Mouse (Mus musculus): ENCODE data around the gene Mpp6. TPM values are rescaled to one million over a fixed set of nuclear protein-coding genes. Genes with fewer than 3 reads are reported as not detected.
A peak's percentile ranks its signal among the peaks of the same experiment; 100 is the strongest.

Gene Mpp6
- polyA plus RNA-seq, 1 experiment = 41.7 TPM

- Histone ChIP-seq H3K4me3 (replicated peaks; ENCODE audit: control insufficient read depth, low read depth, low read length) (no peak overlapping the region), H3K27ac (ENCODE audit: control insufficient read depth, insufficient read depth, low read depth, low read length, poor library complexity) (no peak overlapping the region; the same call in 1 of the 2 replicates), H3K4me1 (ENCODE audit: control insufficient read depth, insufficient read depth, low read length) (peaks cover 2% of the 10 kb centered on the region; the same call in 1 of the 2 replicates)
- WGBS = 45% methylated on average over 6 of the region's 6 CpGs
- TF ChIP-seq CTCF (IDR thresholded peaks at IDR 0.05; ENCODE audit: control insufficient read depth, insufficient read depth, low read length) (no peak), POLR2A (IDR thresholded peaks at IDR 0.05; ENCODE audit: borderline replicate concordance, control insufficient read depth, low read depth, low read length) (no peak)
These were observed 109.0 kb downstream of the Mpp6 start for GRCm38 (mm10) chr6:50219066-50219465.

GRCm38 (mm10) chr6:50220863-50221262 is 110.8 kb downstream of the Mpp6 start:
- TF ChIP-seq POLR2A (IDR thresholded peaks at IDR 0.05; ENCODE audit: borderline replicate concordance, control insufficient read depth, low read depth, low read length) (no peak), CTCF (IDR thresholded peaks at IDR 0.05; ENCODE audit: control insufficient read depth, insufficient read depth, low read length) (peak; percentile 90)
- H3K27ac ChIP-seq (ENCODE audit: control insufficient read depth, insufficient read depth, low read depth, low read length, poor library complexity) = no peak overlapping the region
- 53% methylated on average over 6 of the region's 6 CpGs for WGBS
- H3K4me3 ChIP-seq (replicated peaks; ENCODE audit: control insufficient read depth, low read depth, low read length) = no peak overlapping the region
- peaks cover 2% of the 10 kb centered on the region; the same call in 1 of the 2 replicates for H3K4me1 ChIP-seq (ENCODE audit: control insufficient read depth, insufficient read depth, low read length)

GRCm38 (mm10) chr6:50222351-50222750 is 112.3 kb downstream of the Mpp6 start:
- peaks cover 2% of the 10 kb centered on the region; the same call in 1 of the 2 replicates for H3K4me1 ChIP-seq (ENCODE audit: control insufficient read depth, insufficient read depth, low read length)
- H3K27ac ChIP-seq (ENCODE audit: control insufficient read depth, insufficient read depth, low read depth, low read length, poor library complexity) = no peak overlapping the region

GRCm38 (mm10) chr6:50222986-50223385 is 112.9 kb downstream of the Mpp6 start:
- Histone ChIP-seq H3K4me3 (replicated peaks; ENCODE audit: control insufficient read depth, low read depth, low read length) (no peak overlapping the region), H3K27ac (ENCODE audit: control insufficient read depth, insufficient read depth, low read depth, low read length, poor library complexity) (no peak overlapping the region), H3K4me1 (ENCODE audit: control insufficient read depth, insufficient read depth, low read length) (peaks cover 2% of the 10 kb centered on the region; the same call in 1 of the 2 replicates)
- no peak for TF ChIP-seq POLR2A (IDR thresholded peaks at IDR 0.05; ENCODE audit: borderline replicate concordance, control insufficient read depth, low read depth, low read length)
- TF ChIP-seq CTCF (IDR thresholded peaks at IDR 0.05; ENCODE audit: control insufficient read depth, insufficient read depth, low read length) = no peak
- WGBS = 10% methylated on average over 5 of the region's 5 CpGs

More at GRCm38 (mm10) chr6:50222351-50222750, 112.3 kb downstream of the Mpp6 start:
- no peak overlapping the region for H3K4me3 ChIP-seq (replicated peaks; ENCODE audit: control insufficient read depth, low read depth, low read length)
- 82% methylated on average over 5 of the region's 5 CpGs for WGBS
- no peak for TF ChIP-seq CTCF (IDR thresholded peaks at IDR 0.05; ENCODE audit: control insufficient read depth, insufficient read depth, low read length)

- H3K27ac ChIP-seq (ENCODE audit: control insufficient read depth, insufficient read depth, low read depth, low read length, poor library complexity) = no peak overlapping the region
- WGBS = 80% methylated on average over 4 of the region's 4 CpGs
- TF ChIP-seq CTCF (IDR thresholded peaks at IDR 0.05; ENCODE audit: control insufficient read depth, insufficient read depth, low read length) (no peak), POLR2A (IDR thresholded peaks at IDR 0.05; ENCODE audit: borderline replicate concordance, control insufficient read depth, low read depth, low read length) (no peak)
These were observed 113.6 kb downstream of the Mpp6 start for GRCm38 (mm10) chr6:50223606-50224005.

GRCm38 (mm10) chr6:50225232-50225631 is 115.2 kb downstream of the Mpp6 start:
- WGBS = 66% methylated on average over 5 of the region's 5 CpGs
- H3K4me1 ChIP-seq (ENCODE audit: control insufficient read depth, insufficient read depth, low read length) = no peaks in the 10 kb centered on the region; the same call in 1 of the 2 replicates
- TF ChIP-seq POLR2A (IDR thresholded peaks at IDR 0.05; ENCODE audit: borderline replicate concordance, control insufficient read depth, low read depth, low read length) (no peak), CTCF (IDR thresholded peaks at IDR 0.05; ENCODE audit: control insufficient read depth, insufficient read depth, low read length) (no peak)
- no peak overlapping the region for H3K4me3 ChIP-seq (replicated peaks; ENCODE audit: control insufficient read depth, low read depth, low read length)
- no peak overlapping the region for H3K27ac ChIP-seq (ENCODE audit: control insufficient read depth, insufficient read depth, low read depth, low read length, poor library complexity)

More at GRCm38 (mm10) chr6:50223606-50224005, 113.6 kb downstream of the Mpp6 start:
- peaks cover 2% of the 10 kb centered on the region; the same call in 1 of the 2 replicates for H3K4me1 ChIP-seq (ENCODE audit: control insufficient read depth, insufficient read depth, low read length)
- H3K4me3 ChIP-seq (replicated peaks; ENCODE audit: control insufficient read depth, low read depth, low read length) = no peak overlapping the region

GRCm38 (mm10) chr6:50228180-50228579 is 118.1 kb downstream of the Mpp6 start:
- Histone ChIP-seq H3K27ac (ENCODE audit: control insufficient read depth, insufficient read depth, low read depth, low read length, poor library complexity) (no peak overlapping the region), H3K4me3 (replicated peaks; ENCODE audit: control insufficient read depth, low read depth, low read length) (no peak overlapping the region), H3K4me1 (ENCODE audit: control insufficient read depth, insufficient read depth, low read length) (no peaks in the 10 kb centered on the region; the same call in 1 of the 2 replicates)
- 59% methylated on average over 5 of the region's 5 CpGs for WGBS
- TF ChIP-seq CTCF (IDR thresholded peaks at IDR 0.05; ENCODE audit: control insufficient read depth, insufficient read depth, low read length) (no peak), POLR2A (IDR thresholded peaks at IDR 0.05; ENCODE audit: borderline replicate concordance, control insufficient read depth, low read depth, low read length) (no peak)

GRCm38 (mm10) chr6:50231288-50231687 is 121.2 kb downstream of the Mpp6 start:
- no peaks in the 10 kb centered on the region; the same call in 1 of the 2 replicates for H3K4me1 ChIP-seq (ENCODE audit: control insufficient read depth, insufficient read depth, low read length)
- 90% methylated on average over 5 of the region's 5 CpGs for WGBS
- TF ChIP-seq POLR2A (IDR thresholded peaks at IDR 0.05; ENCODE audit: borderline replicate concordance, control insufficient read depth, low read depth, low read length) (no peak), CTCF (IDR thresholded peaks at IDR 0.05; ENCODE audit: control insufficient read depth, insufficient read depth, low read length) (no peak)
- H3K4me3 ChIP-seq (replicated peaks; ENCODE audit: control insufficient read depth, low read depth, low read length) = no peak overlapping the region
- H3K27ac ChIP-seq (ENCODE audit: control insufficient read depth, insufficient read depth, low read depth, low read length, poor library complexity) = no peak overlapping the region

GRCm38 (mm10) chr6:50232984-50233383 is 122.9 kb downstream of the Mpp6 start:
- Histone ChIP-seq H3K27ac (ENCODE audit: control insufficient read depth, insufficient read depth, low read depth, low read length, poor library complexity) (no peak overlapping the region), H3K4me1 (ENCODE audit: control insufficient read depth, insufficient read depth, low read length) (no peaks in the 10 kb centered on the region), H3K4me3 (replicated peaks; ENCODE audit: control insufficient read depth, low read depth, low read length) (no peak overlapping the region)
- no peak for TF ChIP-seq CTCF (IDR thresholded peaks at IDR 0.05; ENCODE audit: control insufficient read depth, insufficient read depth, low read length)
- TF ChIP-seq POLR2A (IDR thresholded peaks at IDR 0.05; ENCODE audit: borderline replicate concordance, control insufficient read depth, low read depth, low read length) = no peak
- WGBS = 57% methylated on average over 1 of the region's 1 CpGs

All from bone marrow, adult 2 months (tissue).